Mouse (Mus musculus) adrenal gland (tissue): Measurements from ENCODE around the gene Slc12a3.

ENCODE experiments used
- intact Hi-C: fragments of 180-260 bp; cut with DNase I; formaldehyde crosslinking; loops from one replicate; pipeline ENCODE4 v1.15.1; 2025

Slc12a3 gene

GRCm38 (mm10) chr8:94330733-94331132 is 1.7 kb downstream of the Slc12a3 start:
- intact Hi-C loops: loop anchor here (5.0 kb wide), 1 partner anchor 157 kb away; no protein-coding TSS in a partner anchor

GRCm38 (mm10) chr8:94333345-94333744 is 4.3 kb downstream of the Slc12a3 start:
- intact Hi-C loops: loop anchor here (5.0 kb wide), 1 partner anchor 154 kb away; no protein-coding TSS in a partner anchor

- intact Hi-C loops: no loop called here
These were observed 8.6 kb downstream of the Slc12a3 start for GRCm38 (mm10) chr8:94337559-94337958.

GRCm38 (mm10) chr8:94340796-94341195 is 11.8 kb downstream of the Slc12a3 start:
- intact Hi-C loops: no loop called here

- intact Hi-C loops: loop anchor here (2.0 kb wide), 1 partner anchor 54 kb away; no protein-coding TSS in a partner anchor
These were observed 13.7 kb downstream of the Slc12a3 start for GRCm38 (mm10) chr8:94342691-94343090.

GRCm38 (mm10) chr8:94343290-94343689 is 14.3 kb downstream of the Slc12a3 start:
- intact Hi-C loops: loop anchor here (2.0 kb wide), 1 partner anchor 54 kb away; no protein-coding TSS in a partner anchor

GRCm38 (mm10) chr8:94343778-94344320 is 14.8 kb downstream of the Slc12a3 start:
- intact Hi-C loops: loop anchor here (2.0 kb wide), 1 partner anchor 53 kb away; no protein-coding TSS in a partner anchor

GRCm38 (mm10) chr8:94345657-94346056 is 16.7 kb downstream of the Slc12a3 start:
- intact Hi-C loops: no loop called here

GRCm38 (mm10) chr8:94346264-94346663 is 17.3 kb downstream of the Slc12a3 start:
- intact Hi-C loops: no loop called here

- intact Hi-C loops: no loop called here
These were observed 19.4 kb downstream of the Slc12a3 start for GRCm38 (mm10) chr8:94348425-94348824.

GRCm38 (mm10) chr8:94354069-94354531 is 25.1 kb downstream of the Slc12a3 start:
- intact Hi-C loops: no loop called here

GRCm38 (mm10) chr8:94354571-94354970 is 25.6 kb downstream of the Slc12a3 start:
- intact Hi-C loops: no loop called here

GRCm38 (mm10) chr8:94357220-94357619 is 28.2 kb downstream of the Slc12a3 start:
- intact Hi-C loops: no loop called here

GRCm38 (mm10) chr8:94358541-94358940 is 29.5 kb downstream of the Slc12a3 start:
- intact Hi-C loops: no loop called here

- intact Hi-C loops: no loop called here
These were observed 32.9 kb downstream of the Slc12a3 start for GRCm38 (mm10) chr8:94361774-94362431.

- intact Hi-C loops: no loop called here
These were observed 33.7 kb downstream of the Slc12a3 start for GRCm38 (mm10) chr8:94362607-94363239.

- intact Hi-C loops: no loop called here
These were observed 34.3 kb downstream of the Slc12a3 start for GRCm38 (mm10) chr8:94363288-94363688.

GRCm38 (mm10) chr8:94363906-94364305 is 34.9 kb downstream of the Slc12a3 start:
- intact Hi-C loops: no loop called here

GRCm38 (mm10) chr8:94364686-94365312 is 35.8 kb downstream of the Slc12a3 start:
- intact Hi-C loops: no loop called here

- intact Hi-C loops: no loop called here
These were observed 36.5 kb downstream of the Slc12a3 start for GRCm38 (mm10) chr8:94365410-94365981.

GRCm38 (mm10) chr8:94370839-94371238 is 41.8 kb downstream of the Slc12a3 start:
- intact Hi-C loops: no loop called here
